Mouse (Mus musculus): ENCODE data around the gene Mfsd5.
A peak's percentile ranks its signal among the peaks of the same experiment; 100 is the strongest.

Mfsd5 gene

GRCm38 (mm10) chr15:102282463-102283292 lies 3.4 kb downstream of the Mfsd5 start:
- no peak for DNase-seq

DNA sequence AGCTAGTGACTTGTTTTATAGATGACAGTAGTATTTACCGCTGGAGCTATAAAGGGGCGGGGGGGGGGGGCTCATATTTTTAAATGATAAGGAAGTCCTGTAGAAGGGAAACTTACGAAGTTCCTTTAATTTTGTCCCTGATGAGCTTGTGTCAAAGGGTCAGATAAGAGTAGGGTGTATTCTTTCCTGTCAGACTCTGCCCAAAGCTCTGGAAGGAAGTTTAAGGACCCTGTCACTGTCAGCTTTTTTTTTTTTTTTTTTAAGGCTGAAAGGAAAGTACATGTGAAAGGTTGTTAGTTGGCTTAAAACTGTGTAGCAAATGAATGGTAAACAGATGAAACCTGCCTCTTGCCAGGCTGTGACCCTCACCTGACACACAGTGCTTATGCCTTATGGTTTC lies 4.4 kb downstream of the Mfsd5 start:
- no peak for DNase-seq

- peak; percentile 62 to 64 for DNase-seq
Observed at GRCm38 (mm10) chr15:102287395-102287794, 8.1 kb downstream of the Mfsd5 start.

DNA sequence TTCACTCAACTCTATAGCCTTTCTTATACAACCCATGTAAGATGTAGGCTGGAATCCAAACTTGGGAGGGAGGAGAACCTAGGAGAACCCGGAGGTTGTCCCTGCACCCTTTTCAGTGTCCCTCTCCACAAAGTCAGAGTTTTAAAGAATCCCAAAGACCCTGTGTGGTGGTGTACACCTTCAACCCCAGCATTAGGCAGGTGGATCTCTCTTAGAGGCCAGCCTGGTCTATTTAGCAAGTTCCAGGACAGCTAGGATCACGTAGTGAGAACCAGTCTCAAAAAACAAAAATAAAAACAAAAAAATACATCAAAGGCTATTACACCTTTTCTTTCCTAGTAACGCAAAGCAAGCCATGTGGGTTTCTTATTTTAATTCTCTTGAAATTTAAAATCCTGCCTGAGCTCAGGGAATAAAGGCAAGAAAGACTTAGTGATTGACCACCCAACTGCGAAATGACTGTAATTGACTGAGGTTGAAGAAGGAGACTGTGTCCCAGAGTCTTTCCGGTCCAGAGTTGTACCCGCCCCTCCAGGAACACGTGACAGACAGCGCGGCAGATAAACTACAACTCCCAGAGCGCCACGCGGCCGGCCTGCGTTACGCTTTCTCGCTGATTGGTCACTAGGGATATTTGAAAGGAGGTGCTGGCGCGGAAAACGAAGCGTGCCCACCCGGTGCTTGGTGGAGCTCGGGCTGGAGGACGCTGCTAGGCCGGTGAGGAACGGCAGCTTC lies 16.5 kb downstream of the Mfsd5 start, which contains the start of gene Espl1:
Gene Espl1 (plus strand): TSS at position 634 of the 735 bp plus-strand sequence.
- peak; percentile 95 to 96 for DNase-seq

- DNase-seq, result no peak
Observed at GRCm38 (mm10) chr15:102296368-102297006, 17.2 kb downstream of the Mfsd5 start.

DNA sequence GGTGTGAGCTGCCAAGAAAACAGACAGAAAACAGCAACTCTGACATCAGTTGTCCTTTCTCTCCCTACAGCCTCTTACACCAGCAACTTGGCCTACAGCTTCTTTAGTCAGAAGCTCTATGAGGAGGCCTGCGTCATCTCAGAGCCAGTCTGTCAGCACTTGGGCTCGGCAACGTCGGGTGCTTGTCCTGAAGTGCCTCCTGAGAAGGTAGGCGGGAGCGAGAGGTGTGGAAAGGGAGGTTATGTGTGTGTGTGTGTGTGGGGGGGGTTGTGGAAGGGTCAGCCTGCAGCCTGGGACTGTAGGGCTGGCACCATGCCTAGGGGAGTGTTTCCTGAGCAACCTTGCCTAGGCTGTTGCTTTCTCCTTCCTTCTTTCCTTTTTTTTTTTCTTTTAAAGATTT lies 23.3 kb downstream of the Mfsd5 start:
- DNase-seq, result no peak

GRCm38 (mm10) chr15:102308717-102309116 lies 29.5 kb downstream of the Mfsd5 start:
- no peak for DNase-seq

DNA sequence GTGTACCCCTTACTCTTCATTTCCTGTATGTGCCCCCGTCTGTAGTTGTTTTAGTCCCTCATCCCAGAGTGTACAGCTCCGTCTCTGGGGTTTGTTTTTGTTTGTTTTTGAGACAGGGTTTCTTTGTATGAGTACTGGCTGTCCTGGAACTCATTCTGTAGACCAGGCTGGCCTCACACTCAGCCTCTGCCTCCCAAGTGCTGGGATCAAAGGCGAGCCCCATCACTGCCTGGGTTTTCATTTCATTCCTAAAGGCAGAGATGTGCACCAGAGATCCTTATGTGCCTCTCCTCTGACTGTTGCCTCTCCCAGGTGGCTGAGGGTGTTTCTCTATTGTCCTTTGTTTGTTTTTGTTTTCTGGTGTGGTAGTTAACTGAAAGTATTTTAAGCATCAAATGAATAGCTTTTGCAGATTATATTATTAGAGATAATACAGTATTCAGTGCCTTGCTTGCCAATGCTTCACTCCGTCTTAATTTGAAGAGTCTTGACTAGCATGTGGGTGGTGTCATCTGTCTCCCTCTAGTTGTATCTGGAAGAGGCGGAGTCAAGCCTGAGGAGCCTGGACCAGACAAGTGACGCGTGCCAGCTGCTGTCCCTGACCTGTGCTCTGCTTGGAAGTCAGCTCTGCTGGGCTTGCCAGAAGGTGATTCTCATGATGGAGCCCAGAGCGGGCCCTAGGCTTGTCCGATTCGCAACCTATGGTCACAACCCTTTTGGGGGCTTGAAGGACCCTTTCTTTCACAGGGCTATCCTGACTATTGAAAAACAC lies 31.0 kb downstream of the Mfsd5 start:
- no peak for DNase-seq

GRCm38 (mm10) chr15:102311489-102311888 lies 32.2 kb downstream of the Mfsd5 start:
- no peak for DNase-seq

DNA sequence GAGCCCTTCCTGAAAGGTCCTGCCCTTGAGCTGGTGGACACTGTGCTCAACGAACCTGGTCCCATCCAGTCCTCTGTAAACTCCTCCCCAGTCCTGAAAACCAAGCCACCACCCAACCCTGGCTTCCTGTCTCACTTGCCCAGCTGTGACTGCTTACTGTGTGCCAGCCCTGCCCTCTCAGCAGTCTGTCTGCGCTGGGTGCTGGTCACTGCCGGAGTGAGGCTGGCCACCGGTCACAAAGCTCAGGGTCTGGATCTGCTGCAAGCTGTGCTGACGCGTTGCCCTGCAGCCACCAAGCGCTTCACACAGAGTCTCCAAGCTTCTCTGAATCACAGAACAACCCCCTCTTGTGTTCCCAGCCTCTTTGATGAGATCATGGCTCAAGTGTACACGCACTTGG lies 36.0 kb downstream of the Mfsd5 start:
- DNase-seq, result no peak

DNA sequence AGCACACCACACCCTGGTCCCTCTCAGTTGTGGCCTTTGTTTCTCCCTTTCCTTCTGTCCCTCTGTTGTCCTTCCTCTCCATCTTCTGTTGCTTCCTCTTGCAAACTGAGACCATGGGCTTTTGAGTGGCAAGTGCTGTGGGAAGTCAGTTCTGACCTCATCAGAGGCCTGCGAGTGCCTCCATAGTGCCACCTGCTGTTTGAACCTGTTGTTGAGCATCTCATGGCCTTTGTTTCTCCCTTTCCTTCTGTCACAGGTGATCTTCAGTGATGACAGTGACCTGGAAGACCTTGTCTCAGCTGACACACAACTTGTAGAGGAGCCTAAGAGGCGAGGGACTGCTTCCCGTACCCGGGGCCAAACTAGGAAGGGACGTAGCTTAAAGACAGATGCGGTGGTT lies 37.0 kb downstream of the Mfsd5 start:
- DNase-seq, result peak; percentile 69 to 78

DNA sequence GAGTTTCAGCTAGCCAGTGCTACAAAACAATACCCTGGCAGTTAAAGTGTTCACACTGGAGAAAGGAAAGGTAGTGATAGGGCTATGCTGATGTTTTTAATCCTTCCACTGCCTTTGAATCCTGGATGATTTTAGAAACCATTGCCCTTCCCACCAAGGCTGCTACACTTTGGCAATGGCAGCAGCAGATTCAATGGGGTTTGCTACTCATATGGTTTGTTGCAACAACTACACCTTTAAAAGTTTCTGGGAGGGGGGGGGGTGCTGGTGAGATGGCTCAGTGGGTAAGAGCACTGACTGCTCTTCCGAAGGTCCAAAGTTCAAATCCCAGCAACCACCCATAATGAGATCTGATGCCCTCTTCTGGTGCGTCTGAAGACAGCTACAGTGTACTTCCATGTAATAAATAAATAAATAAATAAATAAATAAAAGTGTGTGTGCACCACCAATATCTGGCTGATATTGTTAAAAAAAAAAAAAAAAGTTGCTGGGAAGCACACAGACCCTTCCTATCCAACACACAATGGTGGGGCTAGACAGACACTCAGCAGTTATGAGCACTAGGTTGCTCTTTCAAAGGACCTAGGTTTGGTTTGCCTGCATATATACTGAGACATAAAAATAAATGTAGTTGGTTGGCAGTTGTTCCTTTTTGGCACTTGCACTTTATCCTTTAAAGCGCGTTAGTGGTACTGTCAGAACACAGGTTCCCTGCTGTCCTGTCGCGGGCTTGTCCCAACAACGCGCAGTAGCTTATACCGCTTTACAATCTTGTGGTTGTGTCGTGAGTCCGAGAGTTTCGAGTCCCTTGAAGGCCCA lies 45.6 kb downstream of the Mfsd5 start:
- DNase-seq, result peak in 1 of 2 experiments; percentile 32

GRCm38 (mm10) chr15:102326022-102326576 lies 46.8 kb downstream of the Mfsd5 start, which contains the start of gene Pfdn5:
Gene Pfdn5, plus strand, starts transcription at chr15:102326116.
- peak; percentile 88 to 91 for DNase-seq

DNA sequence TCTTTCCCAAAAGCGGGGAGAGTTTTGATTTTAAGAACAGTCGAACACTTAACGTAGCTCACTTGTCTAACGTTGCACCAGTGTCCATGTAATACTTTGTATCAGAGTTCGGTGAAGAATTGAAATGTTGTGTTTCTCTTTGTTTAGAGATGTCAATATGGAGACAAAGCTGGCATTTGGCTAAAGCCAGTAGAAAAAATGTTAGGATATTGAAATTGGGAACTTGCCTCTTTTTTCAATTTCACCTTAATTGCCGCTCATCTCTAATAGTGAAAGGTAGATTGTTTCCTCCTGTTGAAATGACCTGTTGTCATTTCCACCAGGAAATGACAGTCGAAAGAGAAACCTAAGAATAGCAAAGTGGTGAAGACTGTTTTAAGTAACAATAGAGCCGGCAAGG lies 47.6 kb downstream of the Mfsd5 start:
- no peak for DNase-seq
